Mouse (Mus musculus) olfactory bulb, adult 2 months (tissue): ENCODE results near the gene Slc7a1.

Source experiments
- CTCF ChIP-seq: fragments of 200-500 bp; IDR thresholded peaks from 2 replicates; pipeline ENCODE4 v1.5.1; 2012; ENCODE audit warnings: low read depth, mild to moderate bottlenecking, low read length, moderate library complexity; ENCODE audit not compliant: insufficient read depth
- POLR2A ChIP-seq: fragments of 200-500 bp; IDR thresholded peaks from 2 replicates; pipeline ENCODE4 v1.6.1; 2012; ENCODE audit warnings: mild to moderate bottlenecking, low read depth, low read length, moderate library complexity; ENCODE audit not compliant: insufficient read depth

DNA sequence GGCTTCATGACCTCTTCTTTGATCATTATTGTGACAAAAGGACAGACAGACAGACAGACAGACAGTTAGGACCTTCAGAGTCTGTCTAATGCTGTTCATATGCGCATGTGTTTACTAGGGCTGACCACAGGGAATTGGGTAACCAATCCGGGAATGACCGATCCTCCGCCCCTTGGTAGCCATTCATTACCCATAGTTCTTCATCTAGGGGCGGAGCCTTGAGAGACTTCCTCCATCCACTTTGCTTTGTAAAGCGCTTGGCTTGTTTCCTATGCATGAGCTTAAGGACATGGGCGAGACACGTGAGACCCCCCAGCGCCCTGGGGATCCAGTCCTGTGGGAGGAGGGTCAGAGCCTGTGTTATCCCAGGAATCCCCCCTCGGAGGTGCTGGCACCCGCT is 96.7 kb downstream of the Slc7a1 start:
- TF ChIP-seq CTCF (no peak), POLR2A (no peak)
